Mouse (Mus musculus) CD4-positive, CD25-positive, alpha-beta regulatory T cell (primary cell): ENCODE measurements around the gene Myl9. TPM values are rescaled to one million over a fixed set of nuclear protein-coding genes. Genes with fewer than 3 reads are reported as not detected.

ENCODE experiments used
- polyA plus RNA-seq: library from polyadenylated mRNA; unstranded; fragments of 100-300 nt; shearing (Covaris generic); gene quantifications from one replicate; pipeline ENCODE4 v1.2.1, GENCODE M21; 2017

The Myl9 gene
- not detected for polyA plus RNA-seq

GRCm38 (mm10) chr2:156774738-156775454 is at the start of gene Myl9:
Gene Myl9 (plus strand): TSS chr2:156775420.

Other genes starting within 250 kb of the Myl9 start
- 27.8 TPM for gene Aar2, start 227.8 kb upstream of the Myl9 start, polyA plus RNA-seq
- gene Dlgap4, start 161.7 kb upstream of the Myl9 start, polyA plus RNA-seq: 107 TPM
- gene Tgif2, start 64.6 kb downstream of the Myl9 start, polyA plus RNA-seq: 14.9 TPM
- 5.1 TPM for gene 4930518I15Rik, start 82.5 kb downstream of the Myl9 start, polyA plus RNA-seq
- gene Rab5if, start 87.7 kb downstream of the Myl9 start, polyA plus RNA-seq: 126 TPM
- 63.0 TPM for gene Sla2, start 111.8 kb downstream of the Myl9 start, polyA plus RNA-seq
- gene Ndrg3, start 216.6 kb downstream of the Myl9 start, polyA plus RNA-seq: 189 TPM
- gene Dsn1, start 231.7 kb downstream of the Myl9 start, polyA plus RNA-seq: 14.5 TPM